Mouse (Mus musculus) forebrain, embryonic 16.5 days (tissue): ENCODE measurements around the gene Shcbp1l. TPM values are rescaled to one million over a fixed set of nuclear protein-coding genes. Genes with fewer than 3 reads are reported as not detected.
"Not testable (repeated sequence)": the region's sequence is repeated elsewhere in the genome, so short reads cannot be mapped to it uniquely, and the experiment has no call there.

Experiments used
- ATAC-seq: fragments of 200-750 bp; cut with Nextera tagmentation; 2 replicates; pipeline ENCODE4 v1.8.0; 2017; ENCODE audit warnings: mild to moderate bottlenecking, moderate library complexity
- H3K27ac ChIP-seq: fragments of 300-500 bp; sonication (generic); 2 replicates; pipeline ENCODE4 v1.5.1; 2014; ENCODE audit warnings: low read length, control low read depth
- H3K27me3 ChIP-seq: fragments of 300-500 bp; sonication (generic); replicated peaks from 2 replicates; pipeline ENCODE4 v1.6.1; 2014; ENCODE audit warnings: low read length; ENCODE audit not compliant: control insufficient read depth, insufficient read depth
- H3K36me3 ChIP-seq: fragments of 300-500 bp; sonication (generic); 2 replicates; pipeline ENCODE4 v1.6.1; 2014; ENCODE audit not compliant: control insufficient read depth, insufficient read depth
- H3K4me1 ChIP-seq: fragments of 300-500 bp; sonication (generic); replicated peaks from 2 replicates; pipeline ENCODE4 v1.6.1; 2014; ENCODE audit warnings: low read length; ENCODE audit not compliant: control insufficient read depth, insufficient read depth
- H3K4me2 ChIP-seq: fragments of 300-500 bp; sonication (generic); 2 replicates; pipeline ENCODE4 v1.6.1; 2014; ENCODE audit warnings: mild to moderate bottlenecking, low read length, control low read depth
- H3K4me3 ChIP-seq: fragments of 300-500 bp; sonication (generic); replicated peaks from 2 replicates; pipeline ENCODE4 v1.5.1; 2014; ENCODE audit warnings: mild to moderate bottlenecking, low read length, control low read depth
- H3K9ac ChIP-seq: fragments of 300-500 bp; sonication (generic); replicated peaks from 2 replicates; pipeline ENCODE4 v1.6.1; 2014; ENCODE audit warnings: low read depth, low read length, control low read depth
- H3K9me3 ChIP-seq: fragments of 300-500 bp; sonication (generic); 2 replicates; pipeline ENCODE4 v1.6.1; 2016; ENCODE audit warnings: low read length; ENCODE audit not compliant: control insufficient read depth
- WGBS: fragments of 180-500 bp; shearing (Covaris S2); extraction: QIAGEN DNeasy Blood & Tissue Kit; methylation state at CpG from one replicate; pipeline ENCODE4 v1.1.7; 2014; 5-methylcytosine and 5-hydroxymethylcytosine counted together
- polyA plus RNA-seq: library from polyadenylated mRNA; unstranded; fragments of >200 nt; fragmentation: Nextera tagmentation; extraction: Ambion mirVana; gene quantifications from 2 replicates; pipeline ENCODE4 v1.2.1, GENCODE M21; 2015

The Shcbp1l gene
- polyA plus RNA-seq, 1 experiment from 2014 or later: 0.67 TPM

DNA sequence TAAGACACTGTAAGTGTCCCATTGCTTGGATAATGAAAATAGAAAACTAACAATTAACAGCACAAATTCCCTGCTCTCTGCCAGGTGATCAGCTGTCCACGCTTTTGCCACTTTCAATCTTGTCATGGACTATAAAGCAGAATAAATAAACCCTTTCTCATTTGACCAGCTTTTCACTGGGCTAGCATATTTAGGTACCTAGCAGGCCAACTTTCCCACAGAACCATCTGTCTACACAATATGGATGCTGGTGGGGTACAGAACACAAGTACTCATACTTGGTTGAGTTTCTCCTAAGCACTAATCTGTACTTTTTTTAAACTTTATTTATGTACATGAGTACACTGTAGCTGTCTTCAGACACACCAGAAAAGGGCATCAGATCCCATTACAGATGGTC lies 54.3 kb downstream of the Shcbp1l start:
- Histone ChIP-seq H3K4me1 (peaks cover 5% of the 10 kb centered on the region), H3K27ac (no peak overlapping the region), H3K36me3 (peaks cover 39% of the 10 kb centered on the region), H3K27me3 (no peaks in the 10 kb centered on the region), H3K9me3 (no peaks in the 10 kb centered on the region), H3K9ac (no peak overlapping the region), H3K4me3 (no peak overlapping the region), H3K4me2 (no peak overlapping the region)
- 85% methylated on average over 1 of the region's 1 CpGs for WGBS
- ATAC-seq: no peak

GRCm38 (mm10) chr1:153480386-153481024 lies 55.5 kb downstream of the Shcbp1l start:
- WGBS: 54% methylated on average over 1 of the region's 1 CpGs

GRCm38 (mm10) chr1:153481025-153481412 lies 56.1 kb downstream of the Shcbp1l start:
- H3K4me3 ChIP-seq: no peak overlapping the region
- no peak overlapping the region for H3K9ac ChIP-seq
- no peaks in the 10 kb centered on the region for H3K27me3 ChIP-seq
- ATAC-seq: no peak
- H3K4me1 ChIP-seq: peaks cover 19% of the 10 kb centered on the region
- WGBS: 81% methylated on average over 1 of the region's 1 CpGs
- no peak overlapping the region for H3K27ac ChIP-seq
- no peak overlapping the region for H3K4me2 ChIP-seq
- H3K36me3 ChIP-seq: peaks cover 31% of the 10 kb centered on the region
- H3K9me3 ChIP-seq: no peaks in the 10 kb centered on the region

More at GRCm38 (mm10) chr1:153480386-153481024, 55.5 kb downstream of the Shcbp1l start:
- H3K27ac ChIP-seq: no peak overlapping the region
- peak; percentile 43; the same call in 1 of the 2 replicates for ATAC-seq
- H3K9ac ChIP-seq: no peak overlapping the region
- no peak overlapping the region for H3K4me3 ChIP-seq
- no peaks in the 10 kb centered on the region for H3K9me3 ChIP-seq
- peaks cover 33% of the 10 kb centered on the region for H3K36me3 ChIP-seq
- no peaks in the 10 kb centered on the region for H3K27me3 ChIP-seq
- peaks cover 17% of the 10 kb centered on the region for H3K4me1 ChIP-seq
- H3K4me2 ChIP-seq: no peak overlapping the region

GRCm38 (mm10) chr1:153485201-153485796 lies 60.3 kb downstream of the Shcbp1l start:
- H3K27ac ChIP-seq: no peak overlapping the region
- no peaks in the 10 kb centered on the region for H3K27me3 ChIP-seq
- peak overlapping the region; percentile 29 for H3K4me3 ChIP-seq
- H3K9ac ChIP-seq: no peak overlapping the region
- 37% methylated on average over 2 of the region's 2 CpGs for whole genome bisulfite sequencing
- peaks cover 23% of the 10 kb centered on the region for H3K4me1 ChIP-seq
- no peak for ATAC-seq
- H3K4me2 ChIP-seq: peak overlapping the region; percentile 96
- H3K9me3 ChIP-seq: no peaks in the 10 kb centered on the region
- peaks cover 6% of the 10 kb centered on the region for H3K36me3 ChIP-seq

DNA sequence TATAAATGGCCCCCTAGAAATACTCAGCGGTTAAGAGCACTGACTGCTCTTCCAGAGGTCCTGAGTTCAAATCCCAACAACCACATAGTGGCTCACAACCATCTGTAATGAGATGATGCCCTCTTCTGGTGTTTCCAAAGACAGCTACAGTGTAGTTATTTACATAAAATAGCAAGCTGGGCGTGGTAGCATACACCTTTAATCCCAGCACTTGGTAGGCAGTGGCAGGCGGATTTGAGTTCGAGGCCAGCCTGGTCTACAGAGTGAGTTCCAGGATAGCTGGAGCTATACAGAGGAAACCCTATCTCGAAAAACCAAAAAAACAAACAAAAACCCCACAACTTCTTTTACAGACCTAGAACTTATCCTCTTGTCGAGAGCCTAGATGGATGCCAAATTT lies 61.2 kb downstream of the Shcbp1l start:
- H3K36me3 ChIP-seq, ATAC-seq, H3K27ac ChIP-seq, H3K9me3 ChIP-seq, H3K27me3 ChIP-seq: not testable (repeated sequence)
- Histone ChIP-seq H3K9ac (peak overlapping the region; percentile 99), H3K4me2 (peak overlapping the region; percentile 96), H3K4me3 (peak overlapping the region; percentile 99), H3K4me1 (peaks cover 23% of the 10 kb centered on the region)
- 11% methylated on average over 6 of the region's 6 CpGs for WGBS

DNA sequence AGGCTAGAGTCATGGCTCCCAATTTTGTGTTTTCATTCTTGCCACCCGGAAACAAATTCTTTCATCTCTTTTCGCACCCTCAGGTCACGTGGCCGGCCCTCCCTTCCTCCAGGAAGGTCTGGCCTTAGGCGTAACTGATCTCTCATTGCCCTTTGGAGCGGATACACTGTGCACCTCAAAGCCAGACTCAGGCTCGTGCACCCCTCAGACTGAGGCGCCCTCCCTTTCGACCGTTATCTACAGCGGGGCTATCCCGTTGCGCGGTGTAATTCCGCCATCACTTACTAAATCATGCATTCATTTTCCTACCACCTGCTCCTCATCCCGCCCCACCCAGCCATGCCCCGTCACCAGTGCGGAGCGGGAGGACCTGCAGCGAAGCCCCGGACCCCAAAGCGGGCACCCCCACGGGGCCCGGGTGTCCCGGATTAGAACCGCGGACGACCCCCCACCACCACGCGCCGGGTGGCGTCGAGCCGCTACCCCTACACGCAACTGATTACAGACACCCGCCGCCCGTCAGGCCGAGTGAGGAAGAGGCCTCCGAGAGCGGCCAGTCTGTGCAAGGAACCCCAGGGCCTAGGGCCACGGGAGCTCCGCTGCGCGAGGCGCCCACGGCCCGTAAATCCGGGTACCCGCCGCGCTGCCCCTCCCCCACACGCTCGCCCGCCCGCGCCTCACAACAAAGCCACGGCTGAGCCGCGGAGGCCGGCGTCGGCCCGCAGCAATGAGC lies 62.0 kb downstream of the Shcbp1l start:
- no peaks in the 10 kb centered on the region for H3K27me3 ChIP-seq
- no peaks in the 10 kb centered on the region for H3K9me3 ChIP-seq
- no peaks in the 10 kb centered on the region for H3K36me3 ChIP-seq
- under 1% methylated on average over 57 of the region's 64 CpGs for WGBS
- peak overlapping the region; percentile 99 for H3K4me3 ChIP-seq
- H3K4me1 ChIP-seq: peaks cover 23% of the 10 kb centered on the region
- ATAC-seq: peak; percentile 83
- H3K9ac ChIP-seq: peak overlapping the region; percentile 99
- peak overlapping the region; percentile 96 for H3K4me2 ChIP-seq
- H3K27ac ChIP-seq: peak overlapping the region; percentile 96

GRCm38 (mm10) chr1:153487500-153487879 lies 62.5 kb downstream of the Shcbp1l start, which contains the start of gene Dhx9:
TSS of gene Dhx9 (minus strand) at chr1:153487660.
- Histone ChIP-seq H3K4me2 (peak within 1 kb of the TSS; percentile 96), H3K27me3 (no peaks in the 10 kb centered on the region), H3K4me3 (peak within 1 kb of the TSS; percentile 99), H3K9ac (peak within 1 kb of the TSS; percentile 99), H3K36me3 (no peaks in the 10 kb centered on the region), H3K4me1 (peaks cover 23% of the 10 kb centered on the region), H3K27ac (peak within 1 kb of the TSS; percentile 96), H3K9me3 (no peaks in the 10 kb centered on the region)
- under 1% methylated on average over 35 of the region's 35 CpGs for WGBS
- peak; percentile 90 for ATAC-seq

- no peak for ATAC-seq
- Histone ChIP-seq H3K9me3 (no peaks in the 10 kb centered on the region), H3K4me3 (no peak overlapping the region), H3K36me3 (no peaks in the 10 kb centered on the region), H3K27ac (no peak overlapping the region), H3K4me1 (peaks cover 20% of the 10 kb centered on the region), H3K9ac (no peak overlapping the region), H3K27me3 (no peaks in the 10 kb centered on the region), H3K4me2 (no peak overlapping the region)
- 48% methylated on average over 7 of the region's 7 CpGs for WGBS
These were observed 64.2 kb downstream of the Shcbp1l start for GRCm38 (mm10) chr1:153489132-153489531.

DNA sequence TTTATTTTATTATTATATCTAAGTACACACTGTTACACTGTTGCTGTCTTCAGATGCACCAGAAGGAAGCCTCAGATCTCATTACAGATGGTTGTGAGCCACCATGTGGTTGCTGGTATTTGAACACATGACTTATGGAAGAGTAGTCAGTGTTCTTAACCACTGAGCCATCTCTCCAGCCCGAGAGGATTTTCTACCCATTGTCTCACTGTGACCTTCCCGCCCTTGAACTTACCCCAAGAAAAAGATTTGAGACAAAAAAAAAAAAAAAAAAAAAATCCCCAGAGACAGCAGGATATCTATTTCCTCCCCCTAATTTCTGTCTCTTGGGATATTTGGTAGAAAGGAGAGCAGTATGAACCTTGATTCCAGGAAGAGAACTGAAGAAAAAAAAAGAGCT lies 64.6 kb downstream of the Shcbp1l start:
- WGBS: 53% methylated on average over 2 of the region's 2 CpGs
- no peaks in the 10 kb centered on the region for H3K36me3 ChIP-seq
- H3K4me2 ChIP-seq: no peak overlapping the region
- H3K9ac ChIP-seq: no peak overlapping the region
- no peak for ATAC-seq
- no peak overlapping the region for H3K4me3 ChIP-seq
- no peaks in the 10 kb centered on the region for H3K27me3 ChIP-seq
- peaks cover 15% of the 10 kb centered on the region for H3K4me1 ChIP-seq
- H3K9me3 ChIP-seq: no peaks in the 10 kb centered on the region
- no peak overlapping the region for H3K27ac ChIP-seq
